Mouse (Mus musculus): ENCODE measurements around the gene Odf4.

Gene Odf4

GRCm38 (mm10) chr11:68901351-68902046 lies 25.4 kb downstream of the Odf4 start, which contains the start of gene Rpl26:
TSS of gene Rpl26 (plus strand) at chr11:68901583.
- DNase-seq = peak; percentile 98

GRCm38 (mm10) chr11:68900519-68901350 lies 26.1 kb downstream of the Odf4 start:
- DNase-seq = no peak

GRCm38 (mm10) chr11:68899815-68900214 lies 27.1 kb downstream of the Odf4 start:
- no peak for DNase-seq

GRCm38 (mm10) chr11:68898790-68899189 lies 28.1 kb downstream of the Odf4 start:
- DNase-seq = no peak

- DNase-seq = no peak
Observed at GRCm38 (mm10) chr11:68897838-68898237, 29.0 kb downstream of the Odf4 start.

- DNase-seq = peak; percentile 49
Observed at GRCm38 (mm10) chr11:68897120-68897519, 29.8 kb downstream of the Odf4 start.

- no peak for DNase-seq
Observed at GRCm38 (mm10) chr11:68896247-68896646, 30.6 kb downstream of the Odf4 start.

- DNase-seq = no peak
Observed at GRCm38 (mm10) chr11:68893911-68894464, 32.9 kb downstream of the Odf4 start.

- no peak for DNase-seq
Observed at GRCm38 (mm10) chr11:68892233-68892832, 34.5 kb downstream of the Odf4 start.

- no peak for DNase-seq
Observed at GRCm38 (mm10) chr11:68891823-68892222, 35.1 kb downstream of the Odf4 start.

- no peak for DNase-seq
Observed at GRCm38 (mm10) chr11:68890625-68891024, 36.3 kb downstream of the Odf4 start.

- no peak for DNase-seq
Observed at GRCm38 (mm10) chr11:68888653-68889052, 38.2 kb downstream of the Odf4 start.

- DNase-seq = no peak
Observed at GRCm38 (mm10) chr11:68888253-68888652, 38.6 kb downstream of the Odf4 start, which contains the start of gene Rnf222. TSS of gene Rnf222 (plus strand) at chr11:68888553.

GRCm38 (mm10) chr11:68886091-68886490 lies 40.8 kb downstream of the Odf4 start:
- no peak for DNase-seq

GRCm38 (mm10) chr11:68884368-68884767 lies 42.5 kb downstream of the Odf4 start:
- no peak for DNase-seq

GRCm38 (mm10) chr11:68883843-68884242 lies 43.0 kb downstream of the Odf4 start:
- DNase-seq = no peak

GRCm38 (mm10) chr11:68882107-68882506 lies 44.8 kb downstream of the Odf4 start:
- DNase-seq = no peak

- no peak for DNase-seq
Observed at GRCm38 (mm10) chr11:68878811-68879210, 48.1 kb downstream of the Odf4 start.

- DNase-seq = peak; percentile 85
Observed at GRCm38 (mm10) chr11:68874841-68875240, 52.0 kb downstream of the Odf4 start.
